Mouse (Mus musculus) gonadal fat pad, adult 2 months (tissue): Measurements from ENCODE around the gene Fry. TPM values are rescaled to one million over a fixed set of nuclear protein-coding genes. Genes with fewer than 3 reads are reported as not detected.

Experiments
- DNase-seq: peaks from one replicate; pipeline ENCODE4 v3.0.0-alpha.2; 2012; ENCODE audit warnings: low read depth
- polyA plus RNA-seq: library from polyadenylated mRNA; depleted of rRNA; stranded (reverse); fragments of >200 nt; gene quantifications from 2 replicates; pipeline ENCODE4 v1.2.3, GENCODE M21; 2012

The Fry gene
- polyA plus RNA-seq, 1 experiment = 53.3 TPM

- DNase-seq = no peak
Observed at GRCm38 (mm10) chr5:150272173-150272572, 153.7 kb downstream of the Fry start.

- no peak for DNase-seq
Observed at GRCm38 (mm10) chr5:150275314-150275713, 156.9 kb downstream of the Fry start.

GRCm38 (mm10) chr5:150276611-150277010 is 158.2 kb downstream of the Fry start:
- DNase-seq = no peak

GRCm38 (mm10) chr5:150279387-150279786 is 160.9 kb downstream of the Fry start:
- DNase-seq = no peak

DNA sequence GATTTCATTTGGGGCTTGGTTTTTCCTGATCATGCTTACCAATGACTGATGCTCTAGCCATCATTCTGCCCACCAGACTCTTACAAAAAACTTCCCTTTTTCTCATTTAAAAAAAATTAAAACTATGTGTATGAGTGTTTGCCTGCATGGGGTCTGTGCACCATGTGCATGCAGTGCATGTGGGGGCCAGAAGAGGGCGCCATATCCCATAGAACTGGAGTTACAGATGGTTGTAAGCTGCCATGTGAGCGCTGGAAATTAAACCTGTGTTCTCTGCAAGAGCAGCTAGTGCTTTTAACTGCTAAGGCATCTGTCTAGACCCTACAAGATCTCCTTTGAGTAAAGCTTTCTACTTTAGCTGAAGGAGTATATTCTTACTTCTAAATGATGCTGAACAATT is 162.6 kb downstream of the Fry start:
- no peak for DNase-seq

GRCm38 (mm10) chr5:150282091-150282490 is 163.6 kb downstream of the Fry start:
- DNase-seq = no peak

GRCm38 (mm10) chr5:150287949-150288348 is 169.5 kb downstream of the Fry start:
- no peak for DNase-seq

DNA sequence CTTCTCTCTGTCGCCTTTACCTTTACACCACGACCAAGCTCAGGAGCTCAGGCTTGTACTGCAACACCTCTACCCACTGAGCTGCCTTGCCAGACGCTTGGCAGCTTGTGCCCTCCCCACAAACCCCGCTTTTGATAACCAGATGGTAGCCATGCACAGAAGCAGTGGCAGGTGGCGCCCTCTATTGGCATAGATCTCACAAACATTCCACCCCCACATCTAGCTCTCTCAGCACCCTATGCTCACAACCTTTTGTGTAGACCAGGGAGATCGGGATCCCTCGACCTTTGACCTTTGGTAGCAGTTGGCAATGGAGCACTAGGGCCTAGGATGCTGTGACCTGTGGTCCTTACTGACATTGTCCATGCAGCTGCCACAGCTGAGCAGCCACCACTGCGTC is 171.2 kb downstream of the Fry start:
- DNase-seq = no peak

DNA sequence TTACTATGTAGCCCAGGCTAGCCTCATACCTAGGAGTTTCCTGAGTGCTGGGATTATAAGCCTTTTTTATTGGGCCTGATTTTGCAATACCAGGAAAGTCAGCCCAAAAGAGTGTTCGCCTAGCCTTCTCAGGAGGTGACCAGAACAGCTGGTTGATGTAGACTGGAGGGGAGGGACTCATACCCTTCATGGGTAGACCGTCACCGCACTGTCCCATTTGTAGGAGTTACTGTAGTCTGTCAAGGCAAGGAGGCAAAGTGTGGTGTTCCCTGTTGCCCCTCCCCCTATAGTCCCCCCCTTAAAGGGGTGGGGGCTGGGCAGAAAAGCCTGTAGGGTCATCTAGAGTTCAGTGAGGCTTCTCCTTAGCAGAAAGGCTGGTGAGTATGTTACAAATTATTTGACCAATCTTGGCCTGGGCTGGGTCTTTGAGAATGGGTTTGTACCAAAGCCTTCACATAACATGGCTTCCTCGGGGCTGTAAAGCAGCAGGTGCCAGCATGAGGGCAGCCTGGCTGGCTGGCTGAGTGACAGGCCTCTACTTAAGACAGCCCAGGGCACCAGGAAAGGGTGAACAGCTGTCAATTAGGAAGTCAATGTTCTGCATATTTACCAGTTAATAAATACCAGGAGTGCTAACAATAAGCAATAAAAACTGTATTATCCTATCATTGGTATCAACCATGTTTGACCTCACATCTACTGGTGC is 172.2 kb downstream of the Fry start:
- DNase-seq = no peak

DNA sequence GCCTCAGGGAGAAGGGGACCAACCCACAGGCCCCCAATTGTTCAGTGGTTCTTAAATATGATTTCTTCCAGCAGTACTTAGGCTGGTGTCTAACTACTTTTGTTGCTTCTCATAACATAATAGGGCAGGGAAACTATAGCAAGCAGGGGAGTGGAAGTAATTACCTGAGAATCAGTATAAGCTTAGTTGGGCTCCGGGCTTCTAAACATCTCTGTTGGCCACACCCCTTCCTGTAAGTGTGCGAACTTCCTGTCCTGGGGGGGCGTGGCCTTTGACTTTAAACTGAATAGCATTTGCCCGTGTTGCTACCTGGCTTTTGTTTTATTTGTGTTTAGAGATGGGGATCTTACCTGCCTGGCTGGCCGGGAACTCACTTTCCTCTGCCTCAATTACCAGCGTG is 172.8 kb downstream of the Fry start:
- DNase-seq = no peak

DNA sequence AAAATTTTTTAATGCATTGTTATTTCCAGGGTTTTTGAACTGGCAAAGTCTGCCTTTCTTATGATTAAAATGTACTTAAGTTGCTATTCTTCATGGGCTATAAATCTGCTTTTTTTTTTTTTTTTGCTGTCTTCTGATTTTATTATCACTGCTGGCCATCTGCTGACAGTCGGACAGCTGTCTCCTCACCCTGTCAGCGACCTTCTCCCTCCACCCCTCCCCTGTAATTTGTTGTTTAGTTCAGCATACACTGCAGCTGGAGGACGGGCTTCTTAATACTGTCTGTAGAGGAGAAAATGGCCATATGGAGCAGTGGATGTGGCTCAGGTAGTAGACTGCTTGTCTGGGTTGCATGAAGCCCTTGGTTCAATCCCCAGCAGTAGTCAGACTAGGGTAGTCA is 173.7 kb downstream of the Fry start:
- no peak for DNase-seq

DNA sequence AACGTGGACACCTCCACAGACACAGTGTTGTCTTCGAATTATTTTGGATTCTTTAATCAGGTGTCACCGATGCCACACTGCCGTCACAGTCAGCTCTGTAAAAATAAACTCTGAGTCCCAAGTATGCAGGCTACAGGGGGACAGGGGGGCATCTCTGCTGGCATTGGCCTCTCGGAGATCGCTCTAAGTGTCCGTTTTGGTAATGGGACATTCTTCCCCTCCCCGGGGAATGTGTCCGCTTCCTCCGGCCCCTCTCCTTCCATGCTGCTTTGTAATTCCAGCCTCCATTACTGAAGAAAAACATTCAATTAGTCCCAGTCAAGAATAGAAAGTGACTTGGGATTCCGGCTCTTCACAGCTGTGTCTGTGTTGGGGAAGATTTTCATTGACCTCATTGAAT is 175.9 kb downstream of the Fry start:
- no peak for DNase-seq

GRCm38 (mm10) chr5:150295096-150295495 is 176.7 kb downstream of the Fry start:
- no peak for DNase-seq

DNA sequence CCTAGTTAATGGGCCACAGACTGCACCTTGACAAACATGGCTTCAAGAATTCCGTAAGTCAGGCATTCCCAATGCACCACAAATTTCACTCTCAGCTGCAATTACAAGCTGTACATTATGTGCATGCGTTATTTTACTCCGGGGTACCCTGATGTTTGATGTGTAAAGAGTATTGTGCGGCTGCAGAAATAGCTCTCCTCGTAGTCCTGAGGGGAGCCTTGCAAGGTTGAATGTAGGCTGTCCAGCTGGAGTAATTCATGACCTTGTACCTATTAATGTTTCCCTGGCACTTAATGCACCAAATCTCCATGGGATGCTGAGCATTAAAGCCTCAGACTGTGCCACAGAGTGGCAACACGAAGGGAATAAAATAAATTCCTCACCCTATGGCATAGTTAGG is 180.5 kb downstream of the Fry start:
- DNase-seq = no peak

- no peak for DNase-seq
Observed at GRCm38 (mm10) chr5:150302123-150302522, 183.7 kb downstream of the Fry start.

- DNase-seq = no peak
Observed at GRCm38 (mm10) chr5:150302996-150303395, 184.6 kb downstream of the Fry start.

DNA sequence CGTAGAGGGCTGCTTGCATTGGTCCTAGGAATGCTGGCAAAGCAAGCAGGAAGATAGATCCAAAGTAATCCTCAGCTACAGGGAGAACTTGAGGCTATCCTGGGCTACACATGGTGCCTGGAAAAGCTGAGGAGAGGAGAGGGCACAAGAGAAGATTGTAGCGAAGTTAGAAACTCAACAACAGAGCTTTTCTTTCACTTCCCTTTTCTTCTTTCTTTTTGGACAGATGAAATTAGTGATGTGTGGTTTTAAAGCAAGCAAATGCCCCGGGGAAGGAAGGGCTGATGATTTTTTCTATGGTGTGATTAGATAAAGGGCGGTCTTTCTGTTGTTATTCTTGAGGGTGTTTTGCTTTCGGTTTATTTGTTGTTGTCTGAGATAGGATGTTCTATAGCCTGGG is 188.1 kb downstream of the Fry start:
- DNase-seq = no peak

DNA sequence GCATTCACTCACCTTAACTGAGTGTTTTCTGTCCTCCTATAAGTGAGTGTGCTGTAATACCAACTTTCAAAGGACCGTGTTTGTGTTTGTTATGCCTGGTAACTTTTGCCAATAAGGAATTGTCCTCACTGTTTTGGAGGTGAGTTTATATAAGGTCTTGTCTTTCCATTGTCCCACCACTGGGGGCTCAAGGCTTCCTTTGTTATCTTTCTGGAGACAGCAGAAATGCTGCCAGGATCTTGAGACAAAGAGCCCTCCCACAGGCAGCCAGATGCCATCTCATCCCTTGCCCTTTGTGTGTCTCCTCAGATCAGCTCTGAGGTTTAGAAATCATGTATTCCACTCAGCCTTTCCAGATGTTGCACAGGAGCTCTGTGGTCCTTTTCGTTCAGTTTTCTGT is 194.8 kb downstream of the Fry start:
- DNase-seq = no peak

- no peak for DNase-seq
Observed at GRCm38 (mm10) chr5:150314582-150314981, 196.1 kb downstream of the Fry start.

GRCm38 (mm10) chr5:150325411-150325810 is 207.0 kb downstream of the Fry start:
- no peak for DNase-seq

- DNase-seq = no peak
Observed at GRCm38 (mm10) chr5:150328686-150329085, 210.2 kb downstream of the Fry start.

DNA sequence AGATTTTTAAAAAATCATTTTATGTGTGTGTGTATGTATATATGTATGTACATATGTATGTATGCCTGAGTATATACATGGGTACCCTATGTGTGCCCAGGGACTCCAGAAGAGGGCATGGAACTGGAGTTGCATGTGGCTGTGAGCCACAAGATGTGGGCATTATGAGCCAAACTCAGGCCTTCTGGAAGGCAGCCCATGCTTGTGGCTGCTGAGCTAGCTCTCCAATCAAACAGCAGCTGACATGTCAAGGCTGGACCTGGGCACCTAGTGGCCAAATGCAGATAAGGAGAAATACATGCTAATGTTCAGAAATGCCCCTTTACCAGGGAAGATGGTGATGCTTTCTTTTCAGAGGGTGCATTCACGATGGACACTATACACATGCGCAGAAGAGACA is 213.4 kb downstream of the Fry start:
- DNase-seq = no peak

- no peak for DNase-seq
Observed at GRCm38 (mm10) chr5:150332810-150333209, 214.4 kb downstream of the Fry start.

GRCm38 (mm10) chr5:150333328-150333731 is 214.9 kb downstream of the Fry start:
- no peak for DNase-seq
